Comparison of ENCODE assay signal across 9 mouse cellular contexts in genomic region chr13:38992529-38992928, GRCm38 (mm10). TPM values are rescaled to one million over a fixed set of nuclear protein-coding genes. Genes with fewer than 3 reads are reported as not detected.
DNase-seq lines count a peak whose midpoint lies in the region; ATAC-seq and TF ChIP-seq lines count a peak whose summit lies in the region.
"Had no signal": no experiment of that assay in that cellular context is flagged by ENCODE, and none has a peak within 500 bp of the region (broad histone marks: within the 10 kb centered on the region; RNA-seq: fewer than 3 reads in every experiment).

No protein-coding gene starts in this region.

- intact Hi-C loops in heart, postnatal 14 days (cut with DNase I) = loop anchor here (5.0 kb wide), 1 partner anchor 1755 kb away; no protein-coding TSS in a partner anchor

- ATAC-seq in kidney, embryonic 14.5 days (ENCODE audit: low FRiP score, low TSS enrichment) = no peak
- no peak for ATAC-seq in stomach, postnatal 0 days (ENCODE audit: low FRiP score, low TSS enrichment)
- ATAC-seq in activated CD4-positive, CD25-positive, alpha-beta regulatory T cell, adult 4 months = no peak

- no peak overlapping the region for H3K4me3 ChIP-seq in kidney, embryonic 14.5 days (ENCODE audit: low read length)
- no peak overlapping the region for H3K4me3 ChIP-seq in limb, embryonic 10.5 days
- no peak overlapping the region for H3K4me3 ChIP-seq in stomach, postnatal 0 days (ENCODE audit: low read depth, low read length)
- H3K4me3 ChIP-seq: liver, embryonic 13.5 days had no signal

- no peaks in the 10 kb centered on the region for H3K36me3 ChIP-seq in kidney, embryonic 14.5 days (ENCODE audit: control insufficient read depth, insufficient read depth, low read length)
- H3K36me3 ChIP-seq in limb, embryonic 10.5 days = no peaks in the 10 kb centered on the region
- H3K36me3 ChIP-seq in stomach, postnatal 0 days (ENCODE audit: control insufficient read depth, insufficient read depth, low read length) = no peaks in the 10 kb centered on the region
- H3K36me3 ChIP-seq: liver, embryonic 13.5 days had no signal

- TF ChIP-seq EP300 in stomach, postnatal 0 days (optimal IDR thresholded peaks at IDR 0.05) = no peak

- H3K9ac ChIP-seq in kidney, embryonic 14.5 days (ENCODE audit: low read depth, low read length) = no peak overlapping the region
- no peak overlapping the region for H3K9ac ChIP-seq in stomach, postnatal 0 days (ENCODE audit: low read length)
- H3K9ac ChIP-seq: liver, embryonic 13.5 days had no signal

- WGBS in kidney, embryonic 14.5 days = 21% methylated on average over 5 of the region's 5 CpGs
- 36% methylated on average over 5 of the region's 5 CpGs for WGBS in limb, embryonic 10.5 days
- 22% methylated on average over 5 of the region's 5 CpGs for WGBS in stomach, postnatal 0 days

- H3K9me3 ChIP-seq in kidney, embryonic 14.5 days (ENCODE audit: control insufficient read depth, low read length) = no peaks in the 10 kb centered on the region
- no peaks in the 10 kb centered on the region for H3K9me3 ChIP-seq in limb, embryonic 10.5 days (replicated peaks)
- H3K9me3 ChIP-seq in stomach, postnatal 0 days (ENCODE audit: control insufficient read depth, low read length) = no peaks in the 10 kb centered on the region
- H3K9me3 ChIP-seq: liver, embryonic 13.5 days had no signal

- no peak overlapping the region for H3K27ac ChIP-seq in kidney, embryonic 14.5 days (ENCODE audit: low read depth, low read length)
- H3K27ac ChIP-seq in limb, embryonic 10.5 days = no peak overlapping the region
- no peak overlapping the region for H3K27ac ChIP-seq in stomach, postnatal 0 days (replicated peaks)
- H3K27ac ChIP-seq: liver, embryonic 13.5 days had no signal

- no peaks in the 10 kb centered on the region for H3K27me3 ChIP-seq in kidney, embryonic 14.5 days (ENCODE audit: control insufficient read depth, insufficient read depth, low read length)
- H3K27me3 ChIP-seq in limb, embryonic 10.5 days (ENCODE audit: low read depth, poor library complexity, severe bottlenecking) = no peaks in the 10 kb centered on the region
- H3K27me3 ChIP-seq in stomach, postnatal 0 days (ENCODE audit: control insufficient read depth, insufficient read depth, low read length) = no peaks in the 10 kb centered on the region
- H3K27me3 ChIP-seq: liver, embryonic 13.5 days had no signal

- no peaks in the 10 kb centered on the region for H3K4me1 ChIP-seq in kidney, embryonic 14.5 days (ENCODE audit: control insufficient read depth, insufficient read depth, low read length)
- no peaks in the 10 kb centered on the region for H3K4me1 ChIP-seq in limb, embryonic 10.5 days
- no peaks in the 10 kb centered on the region for H3K4me1 ChIP-seq in stomach, postnatal 0 days (replicated peaks; ENCODE audit: control insufficient read depth, insufficient read depth)
- H3K4me1 ChIP-seq: liver, embryonic 13.5 days had no signal

- peak; percentile 10 for DNase-seq in kidney, adult 11 months
- DNase-seq in NIH3T3 (ENCODE audit: low read depth) = peak; percentile 72
- peak; percentile 70 to 76 for DNase-seq in cerebellum, postnatal 14 days
- DNase-seq in heart, postnatal 14 days = peak; percentile 15 to 41
- DNase-seq in limb, embryonic 10.5 days (ENCODE audit: low spot score) = peak; percentile 50
- DNase-seq in stomach, postnatal 0 days (ENCODE audit: low spot score) = peak; percentile 41
- DNase-seq: liver, embryonic 13.5 days had no signal

- peak; percentile 80 for TF ChIP-seq CTCF in stomach, postnatal 0 days (IDR thresholded peaks at IDR 0.05; ENCODE audit: low read depth)

- no peak overlapping the region for H3K4me2 ChIP-seq in kidney, embryonic 14.5 days (replicated peaks; ENCODE audit: low read depth, low read length)
- no peak overlapping the region for H3K4me2 ChIP-seq in stomach, postnatal 0 days (replicated peaks; ENCODE audit: low read depth)
- H3K4me2 ChIP-seq: liver, embryonic 13.5 days had no signal

RNA-seq across cellular contexts. Expression of gene Slc35b3, which starts 31.9 kb away (rescaled TPM):
- 43.2 and 50.4 TPM in 2 replicates for polyA plus RNA-seq in kidney, embryonic 14.5 days (2014; fragmentation: Nextera tagmentation; extraction: Ambion mirVana)
- 1 to 10 TPM; 5.3 to 5.9 TPM for total RNA-seq in heart, postnatal 14 days (2021)
- polyA plus RNA-seq in limb, embryonic 10.5 days (2016; fragmentation: Nextera tagmentation; extraction: Ambion mirVana) = 23.7 and 29.1 TPM in 2 replicates
- polyA plus RNA-seq in stomach, postnatal 0 days (2015; fragmentation: Nextera tagmentation; extraction: Ambion mirVana) = 36.8 and 39.4 TPM in 2 replicates
- 10 to 100 TPM; 78.9 to 83.8 TPM for polyA plus RNA-seq in activated CD4-positive, CD25-positive, alpha-beta regulatory T cell, adult 4 months (2017; shearing (Covaris generic))

Comparison
In these comparisons a context has a peak if more than half of its experiments do, and no peak if none do; other contexts are left out.
1. DNase-seq: peak in every context shown above with its lines; median percentile 73 in cerebellum, postnatal 14 days; 72 in NIH3T3; 50 in limb, embryonic 10.5 days; 41 in stomach, postnatal 0 days; 28 in heart, postnatal 14 days; 10 in kidney, adult 11 months.